Mouse (Mus musculus) hindbrain, embryonic 11.5 days (tissue): ENCODE results near the gene Sphk2. TPM values are rescaled to one million over a fixed set of nuclear protein-coding genes. Genes with fewer than 3 reads are reported as not detected.

ENCODE experiments used
- ATAC-seq: fragments of 200-750 bp; cut with Nextera tagmentation; 2 replicates; pipeline ENCODE4 v1.8.0; 2017; ENCODE audit warnings: mild to moderate bottlenecking, moderate TSS enrichment, moderate library complexity; ENCODE audit not compliant: low FRiP score
- DNase-seq: peaks from one replicate; pipeline ENCODE4 v3.0.0-alpha.2; 2015; ENCODE audit warnings: low spot score
- H3K27ac ChIP-seq: fragments of 300-500 bp; sonication (generic); 2 replicates; pipeline ENCODE4 v1.5.1; 2014; ENCODE audit warnings: mild to moderate bottlenecking, low read depth, low read length
- H3K27me3 ChIP-seq: fragments of 300-500 bp; sonication (generic); 2 replicates; pipeline ENCODE4 v1.6.1; 2014; ENCODE audit warnings: mild to moderate bottlenecking, low read length, moderate library complexity, mixed read lengths; ENCODE audit not compliant: control insufficient read depth, insufficient read depth
- H3K36me3 ChIP-seq: fragments of 300-500 bp; sonication (generic); 2 replicates; pipeline ENCODE4 v1.6.1; 2014; ENCODE audit warnings: mild to moderate bottlenecking, low read length, moderate library complexity, mixed read lengths; ENCODE audit not compliant: control insufficient read depth, insufficient read depth
- H3K4me1 ChIP-seq: fragments of 300-500 bp; sonication (generic); replicated peaks from 2 replicates; pipeline ENCODE4 v1.6.1; 2014; ENCODE audit warnings: low read length, mixed read lengths; ENCODE audit not compliant: control insufficient read depth, insufficient read depth
- H3K4me2 ChIP-seq: fragments of 300-500 bp; sonication (generic); replicated peaks from 2 replicates; pipeline ENCODE4 v1.6.1; 2014; ENCODE audit warnings: mild to moderate bottlenecking, low read depth, low read length
- H3K4me3 ChIP-seq: fragments of 300-500 bp; sonication (generic); 2 replicates; pipeline ENCODE4 v1.5.1; 2014; ENCODE audit warnings: low read depth, low read length
- H3K9ac ChIP-seq: fragments of 300-500 bp; sonication (generic); 2 replicates; pipeline ENCODE4 v1.6.1; 2014; ENCODE audit warnings: low read depth, low read length
- H3K9me3 ChIP-seq: fragments of 300-500 bp; sonication (generic); 2 replicates; pipeline ENCODE4 v1.6.1; 2016; ENCODE audit warnings: low read length; ENCODE audit not compliant: control insufficient read depth
- WGBS: fragments of 180-500 bp; shearing (Covaris S2); extraction: QIAGEN DNeasy Blood & Tissue Kit; methylation state at CpG from one replicate; pipeline ENCODE4 v1.1.7; 2014; 5-methylcytosine and 5-hydroxymethylcytosine counted together
- polyA plus RNA-seq: library from polyadenylated mRNA; unstranded; fragments of >200 nt; fragmentation: Nextera tagmentation; extraction: Ambion mirVana; gene quantifications from 2 replicates; pipeline ENCODE4 v1.2.1, GENCODE M21; 2014

Sphk2 gene
- polyA plus RNA-seq, 1 experiment from 2014 or later: 13.6 TPM

GRCm38 (mm10) chr7:45710477-45711191 lies 7.2 kb downstream of the Sphk2 start:
- Histone ChIP-seq H3K9me3 (no peaks in the 10 kb centered on the region), H3K4me1 (peaks cover 35% of the 10 kb centered on the region), H3K27ac (no peak overlapping the region), H3K4me2 (no peak overlapping the region), H3K27me3 (no peaks in the 10 kb centered on the region), H3K36me3 (peaks cover 13% of the 10 kb centered on the region), H3K9ac (no peak overlapping the region), H3K4me3 (no peak overlapping the region)
- no peak for ATAC-seq
- WGBS: 93% methylated on average over 20 of the region's 20 CpGs
- DNase-seq: no peak

GRCm38 (mm10) chr7:45709677-45710355 lies 8.0 kb downstream of the Sphk2 start:
- no peak for ATAC-seq
- H3K27me3 ChIP-seq: no peaks in the 10 kb centered on the region
- peaks cover 13% of the 10 kb centered on the region for H3K36me3 ChIP-seq
- DNase-seq: no peak
- no peak overlapping the region for H3K4me3 ChIP-seq
- peak overlapping the region; percentile 31; the same call in 1 of the 2 replicates for H3K27ac ChIP-seq
- no peak overlapping the region for H3K4me2 ChIP-seq
- H3K4me1 ChIP-seq: peaks cover 37% of the 10 kb centered on the region
- no peak overlapping the region; the same call in 1 of the 2 replicates for H3K9ac ChIP-seq
- no peaks in the 10 kb centered on the region for H3K9me3 ChIP-seq
- WGBS: 64% methylated on average over 14 of the region's 14 CpGs

GRCm38 (mm10) chr7:45709036-45709435 lies 8.8 kb downstream of the Sphk2 start:
- Histone ChIP-seq H3K9me3 (no peaks in the 10 kb centered on the region), H3K27me3 (no peaks in the 10 kb centered on the region), H3K27ac (no peak overlapping the region), H3K4me1 (peaks cover 37% of the 10 kb centered on the region), H3K4me3 (no peak overlapping the region), H3K36me3 (peaks cover 13% of the 10 kb centered on the region), H3K9ac (no peak overlapping the region; the same call in 1 of the 2 replicates), H3K4me2 (0 out of 2 replicates have a peak overlapping the region, but pooled peaks have one; percentile 0)
- DNase-seq (peak; percentile 70), ATAC-seq (no peak)
- 39% methylated on average over 6 of the region's 6 CpGs for WGBS

- 54% methylated on average over 13 of the region's 13 CpGs for WGBS
- Histone ChIP-seq H3K4me3 (no peak overlapping the region), H3K27ac (no peak overlapping the region), H3K9ac (no peak overlapping the region), H3K36me3 (peaks cover 13% of the 10 kb centered on the region), H3K4me2 (peak overlapping the region; percentile 95), H3K9me3 (no peaks in the 10 kb centered on the region), H3K4me1 (peaks cover 41% of the 10 kb centered on the region), H3K27me3 (no peaks in the 10 kb centered on the region)
- ATAC-seq (no peak), DNase-seq (no peak)
Observed at GRCm38 (mm10) chr7:45708221-45708761, 9.5 kb downstream of the Sphk2 start.

GRCm38 (mm10) chr7:45707375-45707967 lies 10.3 kb downstream of the Sphk2 start:
- Histone ChIP-seq H3K9ac (no peak overlapping the region), H3K27ac (no peak overlapping the region)
- no peak for ATAC-seq

GRCm38 (mm10) chr7:45706721-45707241 lies 11.0 kb downstream of the Sphk2 start:
- peaks cover 41% of the 10 kb centered on the region for H3K4me1 ChIP-seq
- H3K36me3 ChIP-seq: peaks cover 3% of the 10 kb centered on the region; the same call in 1 of the 2 replicates
- H3K9me3 ChIP-seq: no peaks in the 10 kb centered on the region
- peak; percentile 83 for DNase-seq
- H3K27me3 ChIP-seq: no peaks in the 10 kb centered on the region
- H3K4me2 ChIP-seq: peak overlapping the region; percentile 95
- peak overlapping the region; percentile 54 for H3K4me3 ChIP-seq
- peak overlapping the region; percentile 66 for H3K9ac ChIP-seq
- under 1% methylated on average over 24 of the region's 45 CpGs for WGBS
- peak overlapping the region; percentile 56; the same call in 1 of the 2 replicates for H3K27ac ChIP-seq
- ATAC-seq: no peak

More at GRCm38 (mm10) chr7:45707375-45707967, 10.3 kb downstream of the Sphk2 start:
- Histone ChIP-seq H3K9me3 (no peaks in the 10 kb centered on the region), H3K27me3 (no peaks in the 10 kb centered on the region), H3K4me1 (peaks cover 41% of the 10 kb centered on the region), H3K4me3 (peak overlapping the region; percentile 54; the same call in 1 of the 2 replicates), H3K36me3 (peaks cover 8% of the 10 kb centered on the region), H3K4me2 (peak overlapping the region; percentile 95)
- under 1% methylated on average over 27 of the region's 27 CpGs for WGBS
- peak; percentile 89 for DNase-seq

GRCm38 (mm10) chr7:45705873-45706281 lies 11.9 kb downstream of the Sphk2 start:
- DNase-seq (peak; percentile 49), ATAC-seq (no peak)
- Histone ChIP-seq H3K27ac (no peak overlapping the region), H3K36me3 (0 out of 2 replicates have a peak, but pooled peaks cover 2% of the 10 kb centered on the region), H3K4me2 (peak overlapping the region; percentile 95), H3K4me3 (peak overlapping the region; percentile 54), H3K9ac (peak overlapping the region; percentile 66), H3K27me3 (no peaks in the 10 kb centered on the region), H3K4me1 (peaks cover 41% of the 10 kb centered on the region), H3K9me3 (no peaks in the 10 kb centered on the region)
- WGBS: 0% methylated on average over 7 of the region's 7 CpGs

- Histone ChIP-seq H3K9ac (peak overlapping the region; percentile 38; the same call in 1 of the 2 replicates), H3K27ac (peak overlapping the region; percentile 56; the same call in 1 of the 2 replicates), H3K27me3 (peaks cover 2% of the 10 kb centered on the region), H3K4me1 (peaks cover 43% of the 10 kb centered on the region), H3K36me3 (no peaks in the 10 kb centered on the region), H3K4me3 (peak overlapping the region; percentile 54), H3K4me2 (peak overlapping the region; percentile 95), H3K9me3 (no peaks in the 10 kb centered on the region)
- 0 out of 2 replicates have a peak, but pooled peaks have one; percentile 0 for ATAC-seq
- no peak for DNase-seq
- under 1% methylated on average over 21 of the region's 21 CpGs for WGBS
Observed at GRCm38 (mm10) chr7:45705443-45705864, 12.3 kb downstream of the Sphk2 start.
